Mouse (Mus musculus) MEL (cell line): Measurements from ENCODE around the gene Armc6. TPM values are rescaled to one million over a fixed set of nuclear protein-coding genes. Genes with fewer than 3 reads are reported as not detected.
A peak's percentile ranks its signal among the peaks of the same experiment; 100 is the strongest.

Experiments used
- DNase-seq: peaks from one replicate; pipeline ENCODE4 v3.0.0; 2011; ENCODE audit warnings: low read depth, low spot score
- H3K27ac ChIP-seq: 2 replicates; pipeline ENCODE4 v1.5.1; 2012; ENCODE audit warnings: low read depth, mild to moderate bottlenecking, control low read depth, low read length, moderate library complexity; ENCODE audit not compliant: control insufficient read depth
- H3K27me3 ChIP-seq, 2 experiments: fragments of 150-350 bp in 1 of 2; sonication (generic) in 1 of 2; 2 replicates each; pipeline ENCODE4 v1.6.1; 2012; ENCODE audit warnings: low read length in 2 of 2, mild to moderate bottlenecking in 2 of 2, improper control_type of control experiment in 1 of 2, moderate library complexity in 1 of 2; ENCODE audit not compliant: insufficient read depth in 2 of 2, control insufficient read depth in 1 of 2
- H3K36me3 ChIP-seq, 2 experiments: 2 replicates each; pipeline ENCODE4 v1.6.1; 2012 to 2014; ENCODE audit warnings: low read length in 2 of 2, improper control_type of control experiment in 1 of 2, inconsistent platforms in 1 of 2, mild to moderate bottlenecking in 1 of 2; ENCODE audit not compliant: insufficient read depth in 2 of 2, control insufficient read depth in 1 of 2
- H3K4me1 ChIP-seq, 2 experiments: fragments of 150-350 bp in 1 of 2; sonication (generic) in 1 of 2; 2 replicates each; pipeline ENCODE4 v1.6.1; 2012; ENCODE audit warnings: low read length in 2 of 2, improper control_type of control experiment in 1 of 2, mild to moderate bottlenecking in 1 of 2; ENCODE audit not compliant: insufficient read depth in 2 of 2, control insufficient read depth in 1 of 2
- H3K4me3 ChIP-seq, 2 experiments: fragments of 150-350 bp in 1 of 2; sonication (generic) in 1 of 2; 2 replicates each; pipeline ENCODE4 v1.5.1; 2012; ENCODE audit warnings: low read depth in 2 of 2, low read length in 2 of 2, mild to moderate bottlenecking in 2 of 2, moderate library complexity in 2 of 2, control low read depth in 1 of 2, improper control_type of control experiment in 1 of 2; ENCODE audit not compliant: control insufficient read depth in 1 of 2, insufficient read depth in 1 of 2
- H3K79me2 ChIP-seq: 2 replicates; pipeline ENCODE4 v1.6.1; 2012; ENCODE audit warnings: mild to moderate bottlenecking, low read length, moderate library complexity; ENCODE audit not compliant: control insufficient read depth, poor library complexity, insufficient read depth
- H3K9ac ChIP-seq: 2 replicates; pipeline ENCODE4 v1.6.1; 2012; ENCODE audit warnings: low read depth, mild to moderate bottlenecking, control low read depth, low read length, moderate library complexity; ENCODE audit not compliant: control insufficient read depth, poor library complexity, severe bottlenecking
- H3K9me3 ChIP-seq: fragments of 150-350 bp; sonication (generic); replicated peaks from 2 replicates; pipeline ENCODE4 v1.6.1; 2012; ENCODE audit warnings: mild to moderate bottlenecking, low read length, improper control_type of control experiment, moderate library complexity; ENCODE audit not compliant: insufficient read depth
- CHD1 ChIP-seq: IDR thresholded peaks from 2 replicates; pipeline ENCODE4 v1.6.1; 2012; ENCODE audit warnings: low read depth, mild to moderate bottlenecking, inconsistent platforms, low read length, improper control_type of control experiment
- CTCF ChIP-seq, 3 experiments: IDR thresholded peaks in 2 of 3; conservative IDR thresholded peaks in 1 of 3; 2 replicates each; pipeline ENCODE4 v1.5.1; 2011 to 2012; ENCODE audit warnings: low read length in 3 of 3, low read depth in 2 of 3, mild to moderate bottlenecking in 2 of 3, improper control_type of control experiment in 1 of 3, inconsistent platforms in 1 of 3, mixed read lengths in 1 of 3, moderate library complexity in 1 of 3; ENCODE audit not compliant: control insufficient read depth in 1 of 3, insufficient read depth in 1 of 3, poor library complexity in 1 of 3, severe bottlenecking in 1 of 3
- E2F4 ChIP-seq: IDR thresholded peaks from 2 replicates; pipeline ENCODE4 v1.6.1; 2011; ENCODE audit warnings: low read depth, low read length, improper control_type of control experiment, borderline replicate concordance
- EP300 ChIP-seq, 2 experiments: IDR thresholded peaks; 2 replicates each; pipeline ENCODE4 v1.6.1; 2011; ENCODE audit warnings: improper control_type of control experiment in 2 of 2, low read length in 2 of 2, low read depth in 1 of 2, mild to moderate bottlenecking in 1 of 2
- ETS1 ChIP-seq: IDR thresholded peaks from 2 replicates; pipeline ENCODE4 v1.6.1; 2012; ENCODE audit warnings: low read depth, mild to moderate bottlenecking, inconsistent platforms, low read length, improper control_type of control experiment, moderate library complexity
- GABPA ChIP-seq: IDR thresholded peaks from 2 replicates; pipeline ENCODE4 v1.6.1; 2012; ENCODE audit warnings: low read depth, mild to moderate bottlenecking, inconsistent platforms, low read length, improper control_type of control experiment, moderate library complexity
- GATA1 ChIP-seq: IDR thresholded peaks from 2 replicates; pipeline ENCODE4 v1.6.1; 2011; ENCODE audit warnings: low read depth, low read length, improper control_type of control experiment
- HCFC1 ChIP-seq: IDR thresholded peaks from 2 replicates; pipeline ENCODE4 v1.6.1; 2012; ENCODE audit warnings: low read depth, mild to moderate bottlenecking, inconsistent platforms, low read length, improper control_type of control experiment, moderate library complexity
- JUND ChIP-seq: IDR thresholded peaks from 2 replicates; pipeline ENCODE4 v1.6.1; 2011; ENCODE audit warnings: low read depth, mild to moderate bottlenecking, improper control_type of control experiment, low read length
- MAX ChIP-seq: IDR thresholded peaks from 2 replicates; pipeline ENCODE4 v1.6.1; 2011; ENCODE audit warnings: low read length, improper control_type of control experiment
- MAZ ChIP-seq: IDR thresholded peaks from 2 replicates; pipeline ENCODE4 v1.6.1; 2012; ENCODE audit warnings: low read depth, mild to moderate bottlenecking, inconsistent platforms, low read length, improper control_type of control experiment
- MYC ChIP-seq: IDR thresholded peaks from 2 replicates; pipeline ENCODE4 v1.6.1; 2011; ENCODE audit warnings: low read depth, mild to moderate bottlenecking, low read length, improper control_type of control experiment, moderate library complexity
- NELFE ChIP-seq: IDR thresholded peaks from 2 replicates; pipeline ENCODE4 v1.6.1; 2011; ENCODE audit warnings: low read depth, low read length, improper control_type of control experiment
- NRF1 ChIP-seq: IDR thresholded peaks from 2 replicates; pipeline ENCODE4 v1.6.1; 2014; ENCODE audit warnings: low read depth, mild to moderate bottlenecking, inconsistent platforms, low read length, improper control_type of control experiment, moderate library complexity; ENCODE audit not compliant: poor library complexity, insufficient read depth, severe bottlenecking
- POLR2A ChIP-seq, 2 experiments: IDR thresholded peaks; 2 replicates each; pipeline ENCODE4 v1.6.1; 2011 to 2012; ENCODE audit warnings: low read length in 2 of 2, mild to moderate bottlenecking in 2 of 2, control low read depth in 1 of 2, improper control_type of control experiment in 1 of 2, low read depth in 1 of 2, moderate library complexity in 1 of 2; ENCODE audit not compliant: control insufficient read depth in 1 of 2, insufficient read depth in 1 of 2, poor library complexity in 1 of 2
- POLR2AphosphoS2 ChIP-seq: IDR thresholded peaks from 2 replicates; pipeline ENCODE4 v1.6.1; 2011; ENCODE audit warnings: low read length, improper control_type of control experiment
- POLR2AphosphoS5 ChIP-seq: IDR thresholded peaks from 2 replicates; pipeline ENCODE4 v1.6.1; 2012; ENCODE audit warnings: low read depth, borderline replicate concordance, mild to moderate bottlenecking, inconsistent platforms, low read length, moderate library complexity, mixed read lengths
- SMC3 ChIP-seq: IDR thresholded peaks from 2 replicates; pipeline ENCODE4 v1.6.1; 2011; ENCODE audit warnings: low read depth, low read length, improper control_type of control experiment
- TCF12 ChIP-seq: IDR thresholded peaks from 2 replicates; pipeline ENCODE4 v1.6.1; 2014; ENCODE audit warnings: low read depth, mild to moderate bottlenecking, inconsistent platforms, low read length, improper control_type of control experiment, moderate library complexity
- ZC3H11A ChIP-seq: IDR thresholded peaks from 2 replicates; pipeline ENCODE4 v1.6.1; 2012; ENCODE audit warnings: low read depth, mild to moderate bottlenecking, inconsistent platforms, low read length, improper control_type of control experiment
- polyA plus RNA-seq, 2 experiments: library from polyadenylated mRNA; stranded (reverse) in 1 of 2; unstranded in 1 of 2; fragments of >175 nt in 1 of 2; fragments of >200 nt in 1 of 2; gene quantifications; 2 replicates each; pipeline versions ENCODE4 v1.2.1 to v1.2.4; 2012; ENCODE audit warnings: low replicate concordance in 2 of 2, low read depth in 1 of 2; ENCODE audit not compliant: insufficient read length in 2 of 2, insufficient read depth in 1 of 2, missing spikeins in 1 of 2
- total RNA-seq: library from RNA; depleted of rRNA; stranded (reverse); fragments of 300-350 nt; gene quantifications from 2 replicates; pipeline ENCODE4 v1.2.3, GENCODE M21; 2012; rRNA removed

Gene Armc6
- total and polyA plus RNA-seq, 3 experiments = 39.5 to 63.9 TPM; not detected in 1

- Histone ChIP-seq H3K27me3 (no peaks in the 10 kb centered on the region), H3K79me2 (peaks cover 10% of the 10 kb centered on the region), H3K36me3 (peaks cover 0 to 10% of the 10 kb centered on the region in 2 experiments; a peak in 2 of 4 replicates), H3K4me3 (peak overlapping the region in 1 of 2 experiments; percentile 75; a peak in 1 of 4 replicates), H3K27ac (no peak overlapping the region; the same call in 1 of the 2 replicates), H3K9ac (peak overlapping the region; percentile 82; the same call in 1 of the 2 replicates), H3K9me3 (no peaks in the 10 kb centered on the region), H3K4me1 (peaks cover 7 to 19% of the 10 kb centered on the region in 2 experiments)
- DNase-seq = no peak
- TF ChIP-seq EP300 (IDR thresholded peaks at IDR 0.05; ENCODE audit: low read depth in 1 of 2, low read length in 2 of 2) = no peak
- no peak for TF ChIP-seq MAX
- TF ChIP-seq GATA1 = no peak
- no peak for TF ChIP-seq MYC
- no peak for TF ChIP-seq NRF1
- TF ChIP-seq ETS1 = no peak
- TF ChIP-seq E2F4 = no peak
- TF ChIP-seq CHD1 = no peak
- TF ChIP-seq NELFE = no peak
- no peak for TF ChIP-seq POLR2AphosphoS5
- no peak for TF ChIP-seq CTCF (IDR thresholded peaks at IDR 0.05 in 2 of 3, conservative IDR thresholded peaks at IDR 0.05 in 1 of 3; ENCODE audit: control insufficient read depth in 1 of 3, insufficient read depth in 1 of 3, low read depth in 2 of 3, low read length in 3 of 3, poor library complexity in 1 of 3, severe bottlenecking in 1 of 3)
- TF ChIP-seq POLR2AphosphoS2 = no peak
- no peak for TF ChIP-seq GABPA
These were observed 63.0 kb downstream of the Armc6 start for GRCm38 (mm10) chr8:70171240-70171639.

GRCm38 (mm10) chr8:70170748-70171147 is 63.5 kb downstream of the Armc6 start:
- DNase-seq = no peak
- H3K9ac ChIP-seq = no peak overlapping the region
- peaks cover 0 to 10% of the 10 kb centered on the region in 2 experiments; a peak in 2 of 4 replicates for H3K36me3 ChIP-seq
- TF ChIP-seq TCF12 = no peak
- no peak for TF ChIP-seq EP300 (IDR thresholded peaks at IDR 0.05; ENCODE audit: low read depth in 1 of 2, low read length in 2 of 2)
- no peak for TF ChIP-seq NRF1
- no peak for TF ChIP-seq ZC3H11A
- TF ChIP-seq SMC3 = no peak
- no peak for TF ChIP-seq HCFC1
- TF ChIP-seq POLR2A (IDR thresholded peaks at IDR 0.05; ENCODE audit: control insufficient read depth in 1 of 2, insufficient read depth in 1 of 2, low read depth in 1 of 2, low read length in 2 of 2, poor library complexity in 1 of 2) = no peak
- TF ChIP-seq JUND = no peak
- no peak for TF ChIP-seq GABPA
- TF ChIP-seq MAZ = no peak
- TF ChIP-seq, all 39 proteins: peak for 0
- H3K9me3 ChIP-seq = no peaks in the 10 kb centered on the region
- H3K79me2 ChIP-seq = peaks cover 10% of the 10 kb centered on the region
- no peaks in the 10 kb centered on the region for H3K27me3 ChIP-seq
- H3K4me1 ChIP-seq = peaks cover 7 to 19% of the 10 kb centered on the region in 2 experiments
- no peak overlapping the region for H3K4me3 ChIP-seq
- no peak overlapping the region for H3K27ac ChIP-seq

Other genes with a start within 250 kb of the Armc6 start
- gene Gatad2a, start 238.1 kb downstream of the Armc6 start, total RNA-seq = 101 and 111 TPM in 2 replicates
- gene Gatad2a, start 238.1 kb downstream of the Armc6 start, polyA plus RNA-seq = 100 to 1,000 TPM in 1 of 2 experiments, 10 to 100 TPM in 1; 38.0 to 129 TPM
- gene Mau2, start 191.7 kb downstream of the Armc6 start, total RNA-seq = 39.0 and 39.2 TPM in 2 replicates
- gene Mau2, start 191.7 kb downstream of the Armc6 start, polyA plus RNA-seq = 10 to 100 TPM in 1 of 2 experiments, not detected in 1; 43.4 TPM
- gene Sugp1, start 191.7 kb downstream of the Armc6 start, total RNA-seq = 27.1 and 29.9 TPM in 2 replicates
- 10 to 100 TPM in 1 of 2 experiments, not detected in 1; 45.5 TPM for gene Sugp1, start 191.7 kb downstream of the Armc6 start, polyA plus RNA-seq
- gene Tm6sf2, start 161.5 kb downstream of the Armc6 start, total RNA-seq = 0.78 and 1.0 TPM in 2 replicates
- 1 to 10 TPM in 1 of 2 experiments, not detected in 1; 1.2 TPM for gene Tm6sf2, start 161.5 kb downstream of the Armc6 start, polyA plus RNA-seq
- gene Hapln4, start 151.0 kb downstream of the Armc6 start, total RNA-seq = not detected in 2 replicates
- under 1 TPM in 1 of 2 experiments, not detected in 1; 0.03 TPM for gene Hapln4, start 151.0 kb downstream of the Armc6 start, polyA plus RNA-seq
- not detected in 2 replicates for gene Ncan, start 113.6 kb downstream of the Armc6 start, total RNA-seq
- gene Ncan, start 113.6 kb downstream of the Armc6 start, polyA plus RNA-seq = not detected
- gene Nr2c2ap, start 103.1 kb downstream of the Armc6 start, total RNA-seq = 20.8 and 24.6 TPM in 2 replicates
- gene Nr2c2ap, start 103.1 kb downstream of the Armc6 start, polyA plus RNA-seq = 10 to 100 TPM in 1 of 2 experiments, not detected in 1; 55.7 TPM
- 5.0 and 5.5 TPM in 2 replicates for gene Rfxank, start 95.3 kb downstream of the Armc6 start, total RNA-seq
- gene Rfxank, start 95.3 kb downstream of the Armc6 start, polyA plus RNA-seq = 1 to 10 TPM in 1 of 2 experiments, not detected in 1; 7.2 TPM
- gene Borcs8, start 95.0 kb downstream of the Armc6 start, total RNA-seq = 49.5 and 62.8 TPM in 2 replicates
- 10 to 100 TPM in 1 of 2 experiments, not detected in 1; 73.0 TPM for gene Borcs8, start 95.0 kb downstream of the Armc6 start, polyA plus RNA-seq
- 2.0 and 2.5 TPM in 2 replicates for gene Mef2b, start 94.8 kb downstream of the Armc6 start, total RNA-seq
- 1 to 10 TPM in 1 of 2 experiments, not detected in 1; 6.5 TPM for gene Mef2b, start 94.8 kb downstream of the Armc6 start, polyA plus RNA-seq
- 45.1 and 50.7 TPM in 2 replicates for gene Tmem161a, start 62.1 kb downstream of the Armc6 start, total RNA-seq
- 10 to 100 TPM in 1 of 2 experiments, not detected in 1; 51.4 TPM for gene Tmem161a, start 62.1 kb downstream of the Armc6 start, polyA plus RNA-seq
- 4.4 and 5.2 TPM in 2 replicates for gene Slc25a42, start 22.2 kb downstream of the Armc6 start, total RNA-seq
- gene Slc25a42, start 22.2 kb downstream of the Armc6 start, polyA plus RNA-seq = 10 to 100 TPM in 1 of 2 experiments, not detected in 1; 12.1 TPM
- 23.9 and 25.3 TPM in 2 replicates for gene Sugp2, start 240 bp downstream of the Armc6 start, total RNA-seq
- gene Sugp2, start 240 bp downstream of the Armc6 start, polyA plus RNA-seq = 10 to 100 TPM in 1 of 2 experiments, not detected in 1; 27.4 TPM
- 8.2 and 12.2 TPM in 2 replicates for gene Homer3, start 48.4 kb upstream of the Armc6 start, total RNA-seq
- 10 to 100 TPM in 1 of 2 experiments, not detected in 1; 22.8 TPM for gene Homer3, start 48.4 kb upstream of the Armc6 start, polyA plus RNA-seq
- gene Ddx49, start 68.0 kb upstream of the Armc6 start, total RNA-seq = 94.1 and 102 TPM in 2 replicates
- 100 to 1,000 TPM in 1 of 2 experiments, not detected in 1; 116 TPM for gene Ddx49, start 68.0 kb upstream of the Armc6 start, polyA plus RNA-seq
- 132 and 134 TPM in 2 replicates for gene Cope, start 68.1 kb upstream of the Armc6 start, total RNA-seq
- 100 to 1,000 TPM in 1 of 2 experiments, not detected in 1; 232 TPM for gene Cope, start 68.1 kb upstream of the Armc6 start, polyA plus RNA-seq
- gene Cers1, start 81.3 kb upstream of the Armc6 start, total RNA-seq = 3.4 and 5.0 TPM in 2 replicates
- 1 to 10 TPM in 1 of 2 experiments, not detected in 1; 7.7 TPM for gene Cers1, start 81.3 kb upstream of the Armc6 start, polyA plus RNA-seq
- 1.9 and 2.6 TPM in 2 replicates for gene Gdf1, start 95.4 kb upstream of the Armc6 start, total RNA-seq
- 1 to 10 TPM in 1 of 2 experiments, not detected in 1; 1.9 TPM for gene Gdf1, start 95.4 kb upstream of the Armc6 start, polyA plus RNA-seq
- 55.4 and 56.3 TPM in 2 replicates for gene Upf1, start 118.8 kb upstream of the Armc6 start, total RNA-seq
- gene Upf1, start 118.8 kb upstream of the Armc6 start, polyA plus RNA-seq = 100 to 1,000 TPM in 1 of 2 experiments, 10 to 100 TPM in 1; 89.5 to 289 TPM
- not detected in 2 replicates for gene Comp, start 139.1 kb upstream of the Armc6 start, total RNA-seq
- under 1 TPM in 1 of 2 experiments, not detected in 1; 0.54 TPM for gene Comp, start 139.1 kb upstream of the Armc6 start, polyA plus RNA-seq
- gene Crtc1, start 205.1 kb upstream of the Armc6 start, total RNA-seq = 3.0 and 3.3 TPM in 2 replicates
- 10 to 100 TPM in 1 of 2 experiments, not detected in 1; 18.0 TPM for gene Crtc1, start 205.1 kb upstream of the Armc6 start, polyA plus RNA-seq
- gene Klhl26, start 242.5 kb upstream of the Armc6 start, total RNA-seq = 7.6 and 8.0 TPM in 2 replicates
- gene Klhl26, start 242.5 kb upstream of the Armc6 start, polyA plus RNA-seq = 10 to 100 TPM in 1 of 2 experiments, not detected in 1; 11.4 TPM